Mouse (Mus musculus): ENCODE measurements around the gene Aen.

DNA sequence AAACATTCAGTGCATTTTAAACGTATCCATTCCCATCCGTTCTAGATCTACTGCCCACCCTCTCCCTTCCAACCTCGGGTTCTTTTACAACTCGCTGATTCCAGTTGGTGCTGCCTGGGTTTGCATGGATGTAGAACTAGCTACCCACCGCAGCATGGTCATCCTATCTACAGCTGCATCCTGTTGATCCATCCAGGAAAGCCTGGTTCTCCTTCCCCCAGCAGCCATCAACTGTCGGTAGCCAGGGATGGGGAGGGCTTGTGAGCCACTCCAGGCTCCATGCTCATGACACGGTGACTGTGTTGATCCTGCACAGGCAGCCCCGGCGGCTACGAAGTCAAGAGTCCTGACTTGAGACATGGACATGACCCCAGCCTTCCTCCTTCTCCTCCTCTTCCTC lies 1.7 kb upstream of the Aen start:
- TF ChIP-seq CTCF (conservative IDR thresholded peaks at IDR 0.05; ENCODE audit: low read length): no peak
- TF ChIP-seq NANOG (IDR thresholded peaks at IDR 0.05; ENCODE audit: borderline replicate concordance, low read length): no peak
- no peak for TF ChIP-seq POU5F1 (IDR thresholded peaks at IDR 0.05; ENCODE audit: borderline replicate concordance, low read length)

Measured in E14TG2a.4 (cell line).